Mouse (Mus musculus): ENCODE results near the gene Bud23. TPM values are rescaled to one million over a fixed set of nuclear protein-coding genes. Genes with fewer than 3 reads are reported as not detected.

The Bud23 gene
- polyA plus RNA-seq, 1 experiment from 2014 or later: 176 TPM

- H3K4me3 ChIP-seq: peak overlapping the region; percentile 73
- no peak overlapping the region for H3K27ac ChIP-seq
Observed at GRCm38 (mm10) chr5:135010841-135011743, 53.7 kb downstream of the Bud23 start.

GRCm38 (mm10) chr5:135010320-135010709 lies 54.4 kb downstream of the Bud23 start:
- Histone ChIP-seq H3K27me3 (ENCODE audit: poor library complexity, severe bottlenecking) (peaks cover 18% of the 10 kb centered on the region), H3K9me3 (no peaks in the 10 kb centered on the region), H3K36me3 (replicated peaks) (no peaks in the 10 kb centered on the region), H3K4me1 (peaks cover 48% of the 10 kb centered on the region), H3K4me3 (peak overlapping the region; percentile 73), H3K27ac (peak overlapping the region; percentile 92)
- WGBS: 67% methylated on average over 7 of the region's 7 CpGs
- DNase-seq (ENCODE audit: extremely low spot score, low spot score): no peak

More at GRCm38 (mm10) chr5:135010841-135011743, 53.7 kb downstream of the Bud23 start:
- H3K27me3 ChIP-seq (ENCODE audit: poor library complexity, severe bottlenecking): peaks cover 18% of the 10 kb centered on the region
- 81% methylated on average over 25 of the region's 25 CpGs for WGBS
- no peaks in the 10 kb centered on the region for H3K9me3 ChIP-seq
- peaks cover 55% of the 10 kb centered on the region for H3K4me1 ChIP-seq
- H3K36me3 ChIP-seq (replicated peaks): no peaks in the 10 kb centered on the region
- no peak for DNase-seq (ENCODE audit: extremely low spot score, low spot score)

GRCm38 (mm10) chr5:135009590-135010319 lies 55.0 kb downstream of the Bud23 start:
- no peaks in the 10 kb centered on the region for H3K36me3 ChIP-seq (replicated peaks)
- H3K9me3 ChIP-seq: no peaks in the 10 kb centered on the region
- peak overlapping the region; percentile 92 for H3K27ac ChIP-seq
- H3K4me1 ChIP-seq: peaks cover 46% of the 10 kb centered on the region
- DNase-seq (ENCODE audit: extremely low spot score, low spot score): peak; percentile 89
- H3K4me3 ChIP-seq: peak overlapping the region; percentile 73
- H3K27me3 ChIP-seq (ENCODE audit: poor library complexity, severe bottlenecking): peaks cover 18% of the 10 kb centered on the region
- WGBS: under 1% methylated on average over 37 of the region's 37 CpGs

GRCm38 (mm10) chr5:135008671-135009589 lies 55.8 kb downstream of the Bud23 start, which contains the start of gene Abhd11:
Abhd11 (plus strand) TSS chr5:135009152.
- peak; percentile 99 for DNase-seq (ENCODE audit: extremely low spot score, low spot score)
- H3K9me3 ChIP-seq: no peaks in the 10 kb centered on the region
- under 1% methylated on average over 52 of the region's 52 CpGs for WGBS
- peaks cover 46% of the 10 kb centered on the region for H3K4me1 ChIP-seq
- peak within 1 kb of the TSS; percentile 73 for H3K4me3 ChIP-seq
- H3K27ac ChIP-seq: peak within 1 kb of the TSS; percentile 92
- H3K36me3 ChIP-seq (replicated peaks): no peaks in the 10 kb centered on the region
- H3K27me3 ChIP-seq (ENCODE audit: poor library complexity, severe bottlenecking): peaks cover 18% of the 10 kb centered on the region

- H3K36me3 ChIP-seq (replicated peaks): no peaks in the 10 kb centered on the region
- peak overlapping the region; percentile 73 for H3K4me3 ChIP-seq
- no peak for DNase-seq (ENCODE audit: extremely low spot score, low spot score)
- peaks cover 44% of the 10 kb centered on the region for H3K4me1 ChIP-seq
- H3K27ac ChIP-seq: peak overlapping the region; percentile 92
- H3K9me3 ChIP-seq: no peaks in the 10 kb centered on the region
- WGBS: 30% methylated on average over 16 of the region's 16 CpGs
- peaks cover 18% of the 10 kb centered on the region for H3K27me3 ChIP-seq (ENCODE audit: poor library complexity, severe bottlenecking)
Observed at GRCm38 (mm10) chr5:135007802-135008571, 56.8 kb downstream of the Bud23 start.

Other genes starting within 250 kb of the Bud23 start
- gene Tmem270, start 158.2 kb downstream of the Bud23 start, polyA plus RNA-seq (2016; fragmentation: Nextera tagmentation; extraction: Ambion mirVana): not detected in 2 replicates
- gene Cldn13, start 149.4 kb downstream of the Bud23 start, polyA plus RNA-seq (2016; fragmentation: Nextera tagmentation; extraction: Ambion mirVana): 2.0 and 4.9 TPM in 2 replicates
- 10.3 and 11.8 TPM in 2 replicates for gene Mettl27, start 132.6 kb downstream of the Bud23 start, polyA plus RNA-seq (2016; fragmentation: Nextera tagmentation; extraction: Ambion mirVana)
- 6.2 and 6.3 TPM in 2 replicates for gene Cldn4, start 118.0 kb downstream of the Bud23 start, polyA plus RNA-seq (2016; fragmentation: Nextera tagmentation; extraction: Ambion mirVana)
- 10.8 and 14.9 TPM in 2 replicates for gene Cldn3, start 78.7 kb downstream of the Bud23 start, polyA plus RNA-seq (2016; fragmentation: Nextera tagmentation; extraction: Ambion mirVana)
- gene Abhd11, start 55.8 kb downstream of the Bud23 start, polyA plus RNA-seq (2016; fragmentation: Nextera tagmentation; extraction: Ambion mirVana): 40.1 and 40.8 TPM in 2 replicates
- gene Stx1a, start 41.5 kb downstream of the Bud23 start, polyA plus RNA-seq (2016; fragmentation: Nextera tagmentation; extraction: Ambion mirVana): 8.7 and 10.0 TPM in 2 replicates
- 25.0 and 26.1 TPM in 2 replicates for gene Dnajc30, start 757 bp downstream of the Bud23 start, polyA plus RNA-seq (2016; fragmentation: Nextera tagmentation; extraction: Ambion mirVana)
- gene Vps37d, start 13.3 kb upstream of the Bud23 start, polyA plus RNA-seq (2016; fragmentation: Nextera tagmentation; extraction: Ambion mirVana): 6.6 and 7.7 TPM in 2 replicates
- 4.0 and 4.1 TPM in 2 replicates for gene Mlxipl, start 24.9 kb upstream of the Bud23 start, polyA plus RNA-seq (2016; fragmentation: Nextera tagmentation; extraction: Ambion mirVana)
- 23.8 and 25.0 TPM in 2 replicates for gene Tbl2, start 84.7 kb upstream of the Bud23 start, polyA plus RNA-seq (2016; fragmentation: Nextera tagmentation; extraction: Ambion mirVana)
- 43.3 and 44.4 TPM in 2 replicates for gene Bcl7b, start 103.3 kb upstream of the Bud23 start, polyA plus RNA-seq (2016; fragmentation: Nextera tagmentation; extraction: Ambion mirVana)
- gene Baz1b, start 122.3 kb upstream of the Bud23 start, polyA plus RNA-seq (2016; fragmentation: Nextera tagmentation; extraction: Ambion mirVana): 58.0 and 59.1 TPM in 2 replicates
- 13.6 and 14.1 TPM in 2 replicates for gene Fzd9, start 186.3 kb upstream of the Bud23 start, polyA plus RNA-seq (2016; fragmentation: Nextera tagmentation; extraction: Ambion mirVana)